In the genomic region with DNA sequence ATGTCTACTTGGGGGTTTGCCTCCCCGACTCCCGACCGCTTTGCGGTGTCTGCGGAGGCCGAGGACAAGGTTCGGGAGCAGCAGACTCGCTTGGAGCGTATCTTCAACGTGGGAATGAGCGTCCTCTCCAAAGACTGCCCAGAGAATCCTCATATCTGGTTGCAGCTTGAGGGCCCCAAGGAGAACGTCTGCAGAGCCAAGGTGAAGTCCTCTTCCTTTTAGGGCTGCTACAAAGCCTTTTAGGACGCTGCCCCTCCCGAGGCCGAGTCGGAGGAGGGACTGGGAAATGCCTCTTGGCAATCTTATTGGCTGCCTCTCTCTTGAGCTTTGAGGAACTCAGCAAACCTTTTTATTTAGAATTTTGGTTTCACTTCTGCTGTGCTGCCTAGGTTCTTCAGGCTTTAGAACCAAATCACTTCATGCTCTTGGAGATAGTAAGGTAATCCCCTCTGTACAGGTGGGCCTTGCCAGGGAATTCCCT, we compare ENCODE assay signal across 9 mouse cellular contexts. TPM values are rescaled to one million over a fixed set of nuclear protein-coding genes. Genes with fewer than 3 reads are reported as not detected.
DNase-seq lines count a peak whose midpoint lies in the region; ATAC-seq lines count a peak whose summit lies in the region.
"Had no signal": no experiment of that assay in that cellular context is flagged by ENCODE, and none has a peak within 500 bp of the region (broad histone marks: within the 10 kb centered on the region; RNA-seq: fewer than 3 reads in every experiment).

No protein-coding gene starts in this region.

- 10% methylated on average over 16 of the region's 16 CpGs for WGBS in forebrain, embryonic 13.5 days
- WGBS in hindbrain, embryonic 11.5 days = 12% methylated on average over 16 of the region's 16 CpGs
- WGBS in limb, embryonic 11.5 days = 8% methylated on average over 16 of the region's 16 CpGs
- 15% methylated on average over 16 of the region's 16 CpGs for WGBS in midbrain, embryonic 10.5 days

- H3K9me3 ChIP-seq in forebrain, embryonic 13.5 days (replicated peaks) = no peaks in the 10 kb centered on the region
- no peaks in the 10 kb centered on the region for H3K9me3 ChIP-seq in hindbrain, embryonic 11.5 days (ENCODE audit: control insufficient read depth, low read length)
- no peaks in the 10 kb centered on the region for H3K9me3 ChIP-seq in limb, embryonic 11.5 days (ENCODE audit: control insufficient read depth, low read length)
- H3K9me3 ChIP-seq in midbrain, embryonic 10.5 days (replicated peaks) = no peaks in the 10 kb centered on the region

- no peak for ATAC-seq in forebrain, embryonic 13.5 days
- no peak for ATAC-seq in hindbrain, embryonic 11.5 days (ENCODE audit: low FRiP score)
- ATAC-seq in limb, embryonic 11.5 days (ENCODE audit: insufficient number of reproducible peaks, low FRiP score, low TSS enrichment, low read depth) = no peak

- H3K27me3 ChIP-seq in forebrain, embryonic 13.5 days = no peaks in the 10 kb centered on the region
- no peaks in the 10 kb centered on the region for H3K27me3 ChIP-seq in hindbrain, embryonic 11.5 days (ENCODE audit: control insufficient read depth, insufficient read depth, low read length)
- H3K27me3 ChIP-seq in limb, embryonic 11.5 days (ENCODE audit: control insufficient read depth, insufficient read depth, low read length) = no peaks in the 10 kb centered on the region
- H3K27me3 ChIP-seq in midbrain, embryonic 10.5 days (ENCODE audit: low read depth, poor library complexity, severe bottlenecking) = 0 out of 2 replicates have a peak, but pooled peaks cover 4% of the 10 kb centered on the region

- H3K4me1 ChIP-seq in forebrain, embryonic 13.5 days = peaks cover 27% of the 10 kb centered on the region
- H3K4me1 ChIP-seq in hindbrain, embryonic 11.5 days (replicated peaks; ENCODE audit: control insufficient read depth, insufficient read depth, low read length) = no peaks in the 10 kb centered on the region; the same call in 1 of the 2 replicates
- peaks cover 20% of the 10 kb centered on the region for H3K4me1 ChIP-seq in limb, embryonic 11.5 days (ENCODE audit: control insufficient read depth, insufficient read depth, low read length)
- H3K4me1 ChIP-seq in midbrain, embryonic 10.5 days = peaks cover 35% of the 10 kb centered on the region

- peak; percentile 69 for DNase-seq in adrenal gland, adult 2 months
- no peak for DNase-seq in adrenal gland, postnatal 4 days (ENCODE audit: low spot score in 2 of 2)
- DNase-seq in Muller cell, postnatal 12 days (ENCODE audit: inconsistent ontology term) = peak; percentile 48
- no peak for DNase-seq in hindbrain, embryonic 11.5 days (ENCODE audit: low spot score)
- no peak for DNase-seq in limb, embryonic 11.5 days (ENCODE audit: low spot score)
- DNase-seq in midbrain, embryonic 10.5 days (ENCODE audit: low spot score) = no peak
- peak; percentile 66 to 79 for DNase-seq in spleen, postnatal 4 days (ENCODE audit: low spot score in 2 of 2)

- H3K9ac ChIP-seq in forebrain, embryonic 13.5 days = peak overlapping the region; percentile 80
- H3K9ac ChIP-seq in hindbrain, embryonic 11.5 days (ENCODE audit: low read depth, low read length) = peak overlapping the region; percentile 81
- H3K9ac ChIP-seq in limb, embryonic 11.5 days (ENCODE audit: low read length) = peak overlapping the region; percentile 90

- peaks cover 44% of the 10 kb centered on the region for H3K36me3 ChIP-seq in forebrain, embryonic 13.5 days (ENCODE audit: poor library complexity, severe bottlenecking)
- peaks cover 10% of the 10 kb centered on the region; the same call in 1 of the 2 replicates for H3K36me3 ChIP-seq in hindbrain, embryonic 11.5 days (ENCODE audit: control insufficient read depth, insufficient read depth, low read length)
- H3K36me3 ChIP-seq in limb, embryonic 11.5 days (ENCODE audit: control insufficient read depth, insufficient read depth, low read length) = peaks cover 26% of the 10 kb centered on the region
- H3K36me3 ChIP-seq in midbrain, embryonic 10.5 days = peaks cover 45% of the 10 kb centered on the region

- peak overlapping the region; percentile 79 for H3K4me2 ChIP-seq in forebrain, embryonic 13.5 days
- H3K4me2 ChIP-seq in hindbrain, embryonic 11.5 days (replicated peaks; ENCODE audit: low read depth, low read length) = peak overlapping the region; percentile 76
- peak overlapping the region; percentile 85 for H3K4me2 ChIP-seq in limb, embryonic 11.5 days (ENCODE audit: low read depth, severe bottlenecking)

- no peak overlapping the region for H3K27ac ChIP-seq in forebrain, embryonic 13.5 days
- H3K27ac ChIP-seq in hindbrain, embryonic 11.5 days (ENCODE audit: low read depth, low read length) = no peak overlapping the region
- no peak overlapping the region for H3K27ac ChIP-seq in limb, embryonic 11.5 days (replicated peaks; ENCODE audit: low read depth, low read length)
- peak overlapping the region; percentile 94 for H3K27ac ChIP-seq in midbrain, embryonic 10.5 days (replicated peaks)

- peak overlapping the region; percentile 85 for H3K4me3 ChIP-seq in forebrain, embryonic 13.5 days
- H3K4me3 ChIP-seq in hindbrain, embryonic 11.5 days (ENCODE audit: low read depth, low read length) = peak overlapping the region; percentile 63
- H3K4me3 ChIP-seq in limb, embryonic 11.5 days (ENCODE audit: low read depth, low read length) = peak overlapping the region; percentile 85
- peak overlapping the region; percentile 82 for H3K4me3 ChIP-seq in midbrain, embryonic 10.5 days

RNA-seq across cellular contexts. Expression of a gene that starts 1.1 kb away (rescaled TPM):
- 10 to 100 TPM; 12.3 to 18.2 TPM for total RNA-seq in adrenal gland, adult 2 months (2021)
- polyA plus RNA-seq in adrenal gland, adult 2 months (2012; rRNA removed) = 13.0 and 14.6 TPM in 2 replicates
- total RNA-seq in adrenal gland, postnatal 4 days (2021) = 10 to 100 TPM; 29.7 to 29.9 TPM
- polyA plus RNA-seq in forebrain, embryonic 13.5 days (2015; fragmentation: Nextera tagmentation; extraction: Ambion mirVana) = 9.6 and 10.8 TPM in 2 replicates
- polyA plus RNA-seq in hindbrain, embryonic 11.5 days (2014; fragmentation: Nextera tagmentation; extraction: Ambion mirVana) = 7.8 and 9.3 TPM in 2 replicates
- 17.4 and 18.4 TPM in 2 replicates for polyA plus RNA-seq in limb, embryonic 11.5 days (2014; fragmentation: Nextera tagmentation; extraction: Ambion mirVana)
- 23.2 and 24.7 TPM in 2 replicates for polyA plus RNA-seq in midbrain, embryonic 10.5 days (2016; fragmentation: Nextera tagmentation; extraction: Ambion mirVana)

RNA-seq across cellular contexts. Expression of a gene that starts 1.6 kb away (rescaled TPM):
- total RNA-seq in adrenal gland, adult 2 months (2021) = under 1 TPM in 1 of 2 experiments, not detected in 1; 0.20 TPM
- polyA plus RNA-seq in adrenal gland, adult 2 months (2012; rRNA removed) = 0.03 and 0.25 TPM in 2 replicates
- total RNA-seq in adrenal gland, postnatal 4 days (2021) = under 1 TPM; 0.39 to 0.76 TPM
- polyA plus RNA-seq in forebrain, embryonic 13.5 days (2015; fragmentation: Nextera tagmentation; extraction: Ambion mirVana) = 0.08 and 0.18 TPM in 2 replicates
- polyA plus RNA-seq in hindbrain, embryonic 11.5 days (2014; fragmentation: Nextera tagmentation; extraction: Ambion mirVana) = 0.17 and 0.31 TPM in 2 replicates
- 0.11 and 0.27 TPM in 2 replicates for polyA plus RNA-seq in limb, embryonic 11.5 days (2014; fragmentation: Nextera tagmentation; extraction: Ambion mirVana)
- polyA plus RNA-seq in midbrain, embryonic 10.5 days (2016; fragmentation: Nextera tagmentation; extraction: Ambion mirVana) = 0.14 and 0.16 TPM in 2 replicates
- total RNA-seq: heart, adult 18-20 months had no signal

RNA-seq across cellular contexts. Expression of a gene that starts 14.3 kb away (rescaled TPM):
- 10 to 100 TPM; 81.0 to 92.5 TPM for total RNA-seq in adrenal gland, adult 2 months (2021)
- polyA plus RNA-seq in adrenal gland, adult 2 months (2012; rRNA removed) = 45.9 and 52.8 TPM in 2 replicates
- 10 to 100 TPM; 65.3 to 71.9 TPM for total RNA-seq in adrenal gland, postnatal 4 days (2021)
- 71.0 and 72.3 TPM in 2 replicates for polyA plus RNA-seq in forebrain, embryonic 13.5 days (2015; fragmentation: Nextera tagmentation; extraction: Ambion mirVana)
- polyA plus RNA-seq in hindbrain, embryonic 11.5 days (2014; fragmentation: Nextera tagmentation; extraction: Ambion mirVana) = 39.7 and 41.9 TPM in 2 replicates
- 67.2 and 70.2 TPM in 2 replicates for polyA plus RNA-seq in limb, embryonic 11.5 days (2014; fragmentation: Nextera tagmentation; extraction: Ambion mirVana)
- 27.5 and 31.5 TPM in 2 replicates for polyA plus RNA-seq in midbrain, embryonic 10.5 days (2016; fragmentation: Nextera tagmentation; extraction: Ambion mirVana)

RNA-seq across cellular contexts. Expression of a gene that starts 32.0 kb away (rescaled TPM):
- total RNA-seq in adrenal gland, adult 2 months (2021) = 10 to 100 TPM in 1 of 2 experiments, 1 to 10 TPM in 1; 7.2 to 16.1 TPM
- polyA plus RNA-seq in adrenal gland, adult 2 months (2012; rRNA removed) = 5.1 and 5.3 TPM in 2 replicates
- 10 to 100 TPM; 46.0 to 52.0 TPM for total RNA-seq in adrenal gland, postnatal 4 days (2021)
- polyA plus RNA-seq in forebrain, embryonic 13.5 days (2015; fragmentation: Nextera tagmentation; extraction: Ambion mirVana) = 9.3 and 12.4 TPM in 2 replicates
- polyA plus RNA-seq in hindbrain, embryonic 11.5 days (2014; fragmentation: Nextera tagmentation; extraction: Ambion mirVana) = 8.3 and 8.8 TPM in 2 replicates
- polyA plus RNA-seq in limb, embryonic 11.5 days (2014; fragmentation: Nextera tagmentation; extraction: Ambion mirVana) = 21.6 and 24.7 TPM in 2 replicates
- polyA plus RNA-seq in midbrain, embryonic 10.5 days (2016; fragmentation: Nextera tagmentation; extraction: Ambion mirVana) = 22.3 and 25.1 TPM in 2 replicates

RNA-seq across cellular contexts. Expression of a gene that starts 58.6 kb away (rescaled TPM):
- total RNA-seq in adrenal gland, adult 2 months (2021) = 1 to 10 TPM; 2.3 TPM
- 0.85 and 1.1 TPM in 2 replicates for polyA plus RNA-seq in adrenal gland, adult 2 months (2012; rRNA removed)
- total RNA-seq in adrenal gland, postnatal 4 days (2021) = 10 to 100 TPM; 10.4 to 19.2 TPM
- not detected in 2 replicates for polyA plus RNA-seq in forebrain, embryonic 13.5 days (2015; fragmentation: Nextera tagmentation; extraction: Ambion mirVana)
- polyA plus RNA-seq in hindbrain, embryonic 11.5 days (2014; fragmentation: Nextera tagmentation; extraction: Ambion mirVana) = not detected in 2 replicates
- polyA plus RNA-seq in limb, embryonic 11.5 days (2014; fragmentation: Nextera tagmentation; extraction: Ambion mirVana) = not detected in 2 replicates
- polyA plus RNA-seq in midbrain, embryonic 10.5 days (2016; fragmentation: Nextera tagmentation; extraction: Ambion mirVana) = not detected in 2 replicates

Comparison
In these comparisons a context has a peak if more than half of its experiments do, and no peak if none do; other contexts are left out.
1. DNase-seq: peak in adrenal gland, adult 2 months (single experiment), Muller cell, postnatal 12 days (single experiment) and spleen, postnatal 4 days (2 of 2); none in adrenal gland, postnatal 4 days (0 of 2), hindbrain, embryonic 11.5 days (single experiment), limb, embryonic 11.5 days (single experiment) and midbrain, embryonic 10.5 days (single experiment).
2. Peak in every context shown above with its lines, with median percentiles within 50 percentile points of each other: H3K4me2 ChIP-seq, H3K4me3 ChIP-seq and H3K9ac ChIP-seq.